Mouse (Mus musculus) MEL (cell line): ENCODE data around the gene Gpr37l1. TPM values are rescaled to one million over a fixed set of nuclear protein-coding genes. Genes with fewer than 3 reads are reported as not detected.

ENCODE experiments used
- DNase-seq: peaks from one replicate; pipeline ENCODE4 v3.0.0; 2011; ENCODE audit warnings: low read depth, low spot score
- H3K27ac ChIP-seq: 2 replicates; pipeline ENCODE4 v1.5.1; 2012; ENCODE audit warnings: low read depth, mild to moderate bottlenecking, control low read depth, low read length, moderate library complexity; ENCODE audit not compliant: control insufficient read depth
- H3K27me3 ChIP-seq, 2 experiments: fragments of 150-350 bp in 1 of 2; sonication (generic) in 1 of 2; 2 replicates each; pipeline ENCODE4 v1.6.1; 2012; ENCODE audit warnings: low read length in 2 of 2, mild to moderate bottlenecking in 2 of 2, improper control_type of control experiment in 1 of 2, moderate library complexity in 1 of 2; ENCODE audit not compliant: insufficient read depth in 2 of 2, control insufficient read depth in 1 of 2
- H3K36me3 ChIP-seq, 2 experiments: 2 replicates each; pipeline ENCODE4 v1.6.1; 2012 to 2014; ENCODE audit warnings: low read length in 2 of 2, improper control_type of control experiment in 1 of 2, inconsistent platforms in 1 of 2, mild to moderate bottlenecking in 1 of 2; ENCODE audit not compliant: insufficient read depth in 2 of 2, control insufficient read depth in 1 of 2
- H3K4me1 ChIP-seq, 2 experiments: fragments of 150-350 bp in 1 of 2; sonication (generic) in 1 of 2; 2 replicates each; pipeline ENCODE4 v1.6.1; 2012; ENCODE audit warnings: low read length in 2 of 2, improper control_type of control experiment in 1 of 2, mild to moderate bottlenecking in 1 of 2; ENCODE audit not compliant: insufficient read depth in 2 of 2, control insufficient read depth in 1 of 2
- H3K4me3 ChIP-seq, 2 experiments: fragments of 150-350 bp in 1 of 2; sonication (generic) in 1 of 2; 2 replicates each; pipeline ENCODE4 v1.5.1; 2012; ENCODE audit warnings: low read depth in 2 of 2, low read length in 2 of 2, mild to moderate bottlenecking in 2 of 2, moderate library complexity in 2 of 2, control low read depth in 1 of 2, improper control_type of control experiment in 1 of 2; ENCODE audit not compliant: control insufficient read depth in 1 of 2, insufficient read depth in 1 of 2
- H3K79me2 ChIP-seq: 2 replicates; pipeline ENCODE4 v1.6.1; 2012; ENCODE audit warnings: mild to moderate bottlenecking, low read length, moderate library complexity; ENCODE audit not compliant: control insufficient read depth, poor library complexity, insufficient read depth
- H3K9ac ChIP-seq: 2 replicates; pipeline ENCODE4 v1.6.1; 2012; ENCODE audit warnings: low read depth, mild to moderate bottlenecking, control low read depth, low read length, moderate library complexity; ENCODE audit not compliant: control insufficient read depth, poor library complexity, severe bottlenecking
- H3K9me3 ChIP-seq: fragments of 150-350 bp; sonication (generic); replicated peaks from 2 replicates; pipeline ENCODE4 v1.6.1; 2012; ENCODE audit warnings: mild to moderate bottlenecking, low read length, improper control_type of control experiment, moderate library complexity; ENCODE audit not compliant: insufficient read depth
- BHLHE40 ChIP-seq: IDR thresholded peaks from 2 replicates; pipeline ENCODE4 v1.6.1; 2012; ENCODE audit warnings: low read depth, mild to moderate bottlenecking, inconsistent platforms, low read length, improper control_type of control experiment, borderline replicate concordance
- E2F4 ChIP-seq: IDR thresholded peaks from 2 replicates; pipeline ENCODE4 v1.6.1; 2011; ENCODE audit warnings: low read depth, low read length, improper control_type of control experiment, borderline replicate concordance
- EP300 ChIP-seq, 2 experiments: IDR thresholded peaks; 2 replicates each; pipeline ENCODE4 v1.6.1; 2011; ENCODE audit warnings: improper control_type of control experiment in 2 of 2, low read length in 2 of 2, low read depth in 1 of 2, mild to moderate bottlenecking in 1 of 2
- ETS1 ChIP-seq: IDR thresholded peaks from 2 replicates; pipeline ENCODE4 v1.6.1; 2012; ENCODE audit warnings: low read depth, mild to moderate bottlenecking, inconsistent platforms, low read length, improper control_type of control experiment, moderate library complexity
- GATA1 ChIP-seq: IDR thresholded peaks from 2 replicates; pipeline ENCODE4 v1.6.1; 2011; ENCODE audit warnings: low read depth, low read length, improper control_type of control experiment
- MAX ChIP-seq: IDR thresholded peaks from 2 replicates; pipeline ENCODE4 v1.6.1; 2011; ENCODE audit warnings: low read length, improper control_type of control experiment
- MAZ ChIP-seq: IDR thresholded peaks from 2 replicates; pipeline ENCODE4 v1.6.1; 2012; ENCODE audit warnings: low read depth, mild to moderate bottlenecking, inconsistent platforms, low read length, improper control_type of control experiment
- MEF2A ChIP-seq: IDR thresholded peaks from 2 replicates; pipeline ENCODE4 v1.6.1; 2014; ENCODE audit warnings: low read depth, mild to moderate bottlenecking, inconsistent platforms, low read length, improper control_type of control experiment; ENCODE audit not compliant: poor library complexity, insufficient replicate concordance, severe bottlenecking; ENCODE audit errors: extremely low read depth
- MXI1 ChIP-seq: IDR thresholded peaks from 2 replicates; pipeline ENCODE4 v1.6.1; 2011; ENCODE audit warnings: mild to moderate bottlenecking, low read depth, low read length, improper control_type of control experiment
- MYC ChIP-seq: IDR thresholded peaks from 2 replicates; pipeline ENCODE4 v1.6.1; 2011; ENCODE audit warnings: low read depth, mild to moderate bottlenecking, low read length, improper control_type of control experiment, moderate library complexity
- NELFE ChIP-seq: IDR thresholded peaks from 2 replicates; pipeline ENCODE4 v1.6.1; 2011; ENCODE audit warnings: low read depth, low read length, improper control_type of control experiment
- NRF1 ChIP-seq: IDR thresholded peaks from 2 replicates; pipeline ENCODE4 v1.6.1; 2014; ENCODE audit warnings: low read depth, mild to moderate bottlenecking, inconsistent platforms, low read length, improper control_type of control experiment, moderate library complexity; ENCODE audit not compliant: poor library complexity, insufficient read depth, severe bottlenecking
- POLR2A ChIP-seq, 2 experiments: IDR thresholded peaks; 2 replicates each; pipeline ENCODE4 v1.6.1; 2011 to 2012; ENCODE audit warnings: low read length in 2 of 2, mild to moderate bottlenecking in 2 of 2, control low read depth in 1 of 2, improper control_type of control experiment in 1 of 2, low read depth in 1 of 2, moderate library complexity in 1 of 2; ENCODE audit not compliant: control insufficient read depth in 1 of 2, insufficient read depth in 1 of 2, poor library complexity in 1 of 2
- RAD21 ChIP-seq: IDR thresholded peaks from 2 replicates; pipeline ENCODE4 v1.6.1; 2011; ENCODE audit warnings: mild to moderate bottlenecking, low read depth, low read length, improper control_type of control experiment
- TBP ChIP-seq: IDR thresholded peaks from 2 replicates; pipeline ENCODE4 v1.8.0; 2011; ENCODE audit warnings: low read depth, low read length, improper control_type of control experiment
- TCF12 ChIP-seq: IDR thresholded peaks from 2 replicates; pipeline ENCODE4 v1.6.1; 2014; ENCODE audit warnings: low read depth, mild to moderate bottlenecking, inconsistent platforms, low read length, improper control_type of control experiment, moderate library complexity
- UBTF ChIP-seq: IDR thresholded peaks from 2 replicates; pipeline ENCODE4 v1.6.1; 2012; ENCODE audit warnings: low read depth, mild to moderate bottlenecking, inconsistent platforms, low read length, improper control_type of control experiment, moderate library complexity, borderline replicate concordance; ENCODE audit not compliant: insufficient read depth
- ZMIZ1 ChIP-seq: IDR thresholded peaks from 2 replicates; pipeline ENCODE4 v1.6.1; 2012; ENCODE audit warnings: low read depth, mild to moderate bottlenecking, inconsistent platforms, low read length, improper control_type of control experiment, moderate library complexity
- ZNF384 ChIP-seq: IDR thresholded peaks from 2 replicates; pipeline ENCODE4 v1.6.1; 2012; ENCODE audit warnings: low read depth, mild to moderate bottlenecking, inconsistent platforms, low read length, improper control_type of control experiment
- polyA plus RNA-seq, 2 experiments: library from polyadenylated mRNA; stranded (reverse) in 1 of 2; unstranded in 1 of 2; fragments of >175 nt in 1 of 2; fragments of >200 nt in 1 of 2; gene quantifications; 2 replicates each; pipeline versions ENCODE4 v1.2.1 to v1.2.4; 2012; ENCODE audit warnings: low replicate concordance in 2 of 2, low read depth in 1 of 2; ENCODE audit not compliant: insufficient read length in 2 of 2, insufficient read depth in 1 of 2, missing spikeins in 1 of 2
- total RNA-seq: library from RNA; depleted of rRNA; stranded (reverse); fragments of 300-350 nt; gene quantifications from 2 replicates; pipeline ENCODE4 v1.2.3, GENCODE M21; 2012

Gpr37l1 gene
- total and polyA plus RNA-seq, 3 experiments: not detected

GRCm38 (mm10) chr1:135200400-135200799 is 32.9 kb upstream of the Gpr37l1 start:
- no peak overlapping the region for H3K9ac ChIP-seq
- H3K4me1 ChIP-seq: peaks cover 5 to 28% of the 10 kb centered on the region in 2 experiments
- no peak for DNase-seq
- no peaks in the 10 kb centered on the region for H3K27me3 ChIP-seq
- H3K9me3 ChIP-seq: no peaks in the 10 kb centered on the region
- H3K36me3 ChIP-seq: peaks cover 0 to 9% of the 10 kb centered on the region in 2 experiments; a peak in 2 of 4 replicates
- no peak overlapping the region for H3K4me3 ChIP-seq
- H3K79me2 ChIP-seq: no peaks in the 10 kb centered on the region
- H3K27ac ChIP-seq: no peak overlapping the region
- TF ChIP-seq EP300 (IDR thresholded peaks at IDR 0.05; ENCODE audit: low read depth in 1 of 2, low read length in 2 of 2) (no peak), GATA1 (no peak), TBP (no peak), UBTF (no peak)

GRCm38 (mm10) chr1:135199014-135199819 is 31.7 kb upstream of the Gpr37l1 start:
- DNase-seq: peak; percentile 81
- H3K36me3 ChIP-seq: peaks cover 0 to 6% of the 10 kb centered on the region in 2 experiments; a peak in 2 of 4 replicates
- no peaks in the 10 kb centered on the region for H3K79me2 ChIP-seq
- TF ChIP-seq RAD21: no peak
- 0 out of 2 replicates have a peak, but pooled peaks have one; percentile 14 for TF ChIP-seq TBP
- peak; percentile 47; the same call in 1 of the 2 replicates for TF ChIP-seq ZNF384
- peak; percentile 66; the same call in 1 of the 2 replicates for TF ChIP-seq BHLHE40
- TF ChIP-seq ETS1: peak; percentile 49; the same call in 1 of the 2 replicates
- TF ChIP-seq TCF12: peak; percentile 32; the same call in 1 of the 2 replicates
- no peak for TF ChIP-seq NELFE
- 0 out of 2 replicates have a peak, but pooled peaks have one; percentile 23 for TF ChIP-seq GATA1
- peak; percentile 64 for TF ChIP-seq NRF1
- no peak; the same call in 1 of the 2 replicates for TF ChIP-seq MAX
- peak; percentile 55 for TF ChIP-seq MXI1
- TF ChIP-seq E2F4: no peak
- TF ChIP-seq POLR2A (IDR thresholded peaks at IDR 0.05; ENCODE audit: control insufficient read depth in 1 of 2, insufficient read depth in 1 of 2, low read depth in 1 of 2, low read length in 2 of 2, poor library complexity in 1 of 2): peak in 1 of 2 experiments; percentile 37; a peak in 1 of 4 replicates
- 0 out of 2 replicates have a peak, but pooled peaks have one; percentile 37 for TF ChIP-seq ZMIZ1
- TF ChIP-seq MEF2A: no peak
- TF ChIP-seq MAZ: no peak
- TF ChIP-seq MYC: peak; percentile 33; the same call in 1 of the 2 replicates
- TF ChIP-seq, all 39 proteins: peak for 11
- H3K4me1 ChIP-seq: peaks cover 3 to 21% of the 10 kb centered on the region in 2 experiments
- H3K27me3 ChIP-seq: no peaks in the 10 kb centered on the region
- peak overlapping the region; percentile 23 to 66 for H3K4me3 ChIP-seq
- no peaks in the 10 kb centered on the region for H3K9me3 ChIP-seq
- no peak overlapping the region for H3K27ac ChIP-seq
- H3K9ac ChIP-seq: peak overlapping the region; percentile 51
